Mouse (Mus musculus) brain, embryonic 18.5 days (tissue): ENCODE measurements around the gene Fam155a.
"Not testable (repeated sequence)": the region's sequence is repeated elsewhere in the genome, so short reads cannot be mapped to it uniquely, and the experiment has no call there.

Experiments used
- DNase-seq: peaks from one replicate; pipeline ENCODE4 v3.0.0-alpha.2; 2012; ENCODE audit warnings: low read depth, low spot score

The Fam155a gene

DNA sequence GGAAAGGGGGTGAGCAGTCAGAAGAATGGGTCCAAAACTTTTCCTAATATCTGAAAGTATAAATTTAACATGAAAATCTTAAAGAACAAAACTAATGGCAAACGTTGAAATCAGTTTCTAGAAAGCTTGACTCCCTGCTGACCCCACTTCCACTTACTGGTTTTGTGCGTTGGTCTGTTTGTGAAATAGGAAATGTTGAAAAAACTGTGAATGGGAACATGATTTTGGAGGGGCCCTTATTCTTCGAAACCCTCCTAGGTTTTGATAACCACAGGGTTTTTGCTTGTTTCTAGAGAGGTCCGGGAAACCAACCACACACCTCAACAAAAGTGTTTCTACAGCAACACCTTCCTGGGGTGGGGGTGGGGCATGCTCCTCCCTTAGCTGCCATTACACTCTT is 368.6 kb downstream of the Fam155a start:
- no peak for DNase-seq

DNA sequence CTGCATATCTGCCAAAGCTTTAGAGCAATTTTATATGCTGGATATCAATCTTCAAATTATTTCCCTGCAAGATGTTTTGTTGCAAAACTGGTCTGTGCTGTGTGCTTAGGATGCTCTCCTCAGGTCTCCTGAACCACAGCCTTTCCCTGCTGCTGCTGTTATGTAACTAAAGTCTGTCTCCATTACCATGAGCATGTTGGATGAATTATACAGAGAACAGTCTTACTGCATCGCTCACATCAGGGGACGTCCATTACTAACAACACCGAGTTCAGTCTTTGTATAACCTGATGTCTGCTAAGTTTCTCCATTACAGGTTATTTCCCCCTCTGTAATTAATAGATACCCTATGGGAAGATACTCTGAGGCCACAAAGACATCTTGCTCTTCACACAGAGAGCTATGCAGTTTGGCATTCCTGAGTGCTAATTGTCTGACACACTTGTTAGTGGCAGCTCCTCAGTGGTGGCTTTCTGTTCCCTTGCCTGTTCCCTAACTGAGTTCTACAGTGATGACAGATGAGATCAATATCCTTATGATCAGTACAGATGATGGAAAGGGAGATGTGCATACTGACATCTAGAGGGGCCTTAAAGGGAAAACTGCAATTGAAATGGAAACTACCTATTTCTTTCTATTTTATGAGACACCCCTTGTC is 372.2 kb downstream of the Fam155a start:
- no peak for DNase-seq

DNA sequence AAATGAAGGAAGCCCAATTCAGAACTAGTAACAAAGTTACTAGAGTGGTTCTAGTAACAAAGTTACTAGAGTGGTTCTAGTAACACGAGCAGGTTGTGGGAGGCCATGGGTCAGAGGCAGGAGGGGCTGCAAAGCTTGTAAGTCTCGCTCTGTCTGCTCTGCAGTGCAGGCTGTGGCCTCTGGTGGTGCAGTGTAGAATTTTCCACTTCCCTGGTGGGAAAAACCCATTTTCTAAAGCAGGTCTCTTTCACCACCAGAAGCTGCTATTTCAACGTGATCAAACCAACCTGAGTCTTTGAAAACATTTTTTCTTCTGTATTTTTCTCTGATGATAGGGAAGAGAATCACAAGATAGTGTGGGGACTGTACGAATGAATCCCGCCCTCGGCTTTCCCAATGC is 372.9 kb downstream of the Fam155a start:
- DNase-seq = no peak

GRCm38 (mm10) chr8:9394670-9395069 is 376.3 kb downstream of the Fam155a start:
- DNase-seq = no peak

- no peak for DNase-seq
Measured at GRCm38 (mm10) chr8:9393246-9393645, 377.7 kb downstream of the Fam155a start.

DNA sequence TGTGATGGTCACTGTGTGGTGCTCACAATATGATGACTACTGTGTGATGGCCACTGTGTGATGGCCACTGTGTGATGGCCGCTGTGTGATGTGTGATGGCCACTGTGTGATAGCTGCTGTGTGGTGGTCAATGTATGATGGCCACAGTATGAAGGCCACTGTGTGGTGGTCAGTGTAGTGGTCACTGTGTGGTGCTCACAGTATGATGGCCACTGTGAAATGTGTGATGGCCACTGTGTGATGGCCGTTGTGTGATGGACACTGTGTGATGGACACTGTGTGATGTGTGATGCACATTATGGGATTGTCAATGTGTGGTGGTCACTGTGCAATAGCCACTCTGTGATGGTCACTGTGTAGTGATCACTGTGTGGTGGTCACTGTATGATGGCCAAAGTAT is 380.7 kb downstream of the Fam155a start:
- DNase-seq = not testable (repeated sequence)

DNA sequence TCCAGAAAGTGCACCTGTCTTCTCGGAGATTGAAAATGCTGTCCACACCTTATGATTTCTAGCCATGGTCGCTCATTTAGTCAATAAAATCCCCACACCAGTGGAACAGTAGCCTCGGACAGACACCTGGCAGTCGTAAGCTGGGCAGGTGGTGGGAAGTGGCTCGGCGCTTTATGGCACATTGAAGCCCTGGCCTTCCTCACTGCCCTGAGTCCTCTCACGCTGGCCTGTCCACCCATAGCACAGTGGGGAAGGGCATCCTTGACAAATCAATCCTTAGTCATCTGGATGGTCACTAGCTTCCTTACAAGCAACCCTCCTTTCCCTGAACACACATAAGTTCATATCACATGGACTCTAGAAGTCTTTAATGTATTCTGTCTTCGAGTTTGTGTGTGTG is 401.8 kb downstream of the Fam155a start:
- no peak for DNase-seq

DNA sequence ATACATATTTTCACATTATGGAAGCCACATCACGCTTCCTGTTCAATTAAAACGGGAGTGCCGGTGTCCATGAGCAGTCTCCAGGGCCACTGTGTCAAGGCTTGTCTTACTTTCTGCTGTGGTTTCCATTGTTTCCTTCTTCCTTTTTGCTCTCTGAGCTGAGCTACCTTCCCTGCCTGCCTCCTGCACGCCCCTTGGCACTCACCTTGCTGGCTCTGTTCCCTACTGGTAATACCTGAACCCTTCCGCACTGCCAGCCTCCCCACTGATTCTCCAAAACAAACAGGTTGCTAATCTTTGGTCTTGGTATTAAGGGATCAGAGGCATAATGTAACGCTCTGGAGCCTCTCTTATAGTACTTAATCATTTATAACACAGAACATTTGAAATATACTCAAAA is 403.2 kb downstream of the Fam155a start:
- no peak for DNase-seq

DNA sequence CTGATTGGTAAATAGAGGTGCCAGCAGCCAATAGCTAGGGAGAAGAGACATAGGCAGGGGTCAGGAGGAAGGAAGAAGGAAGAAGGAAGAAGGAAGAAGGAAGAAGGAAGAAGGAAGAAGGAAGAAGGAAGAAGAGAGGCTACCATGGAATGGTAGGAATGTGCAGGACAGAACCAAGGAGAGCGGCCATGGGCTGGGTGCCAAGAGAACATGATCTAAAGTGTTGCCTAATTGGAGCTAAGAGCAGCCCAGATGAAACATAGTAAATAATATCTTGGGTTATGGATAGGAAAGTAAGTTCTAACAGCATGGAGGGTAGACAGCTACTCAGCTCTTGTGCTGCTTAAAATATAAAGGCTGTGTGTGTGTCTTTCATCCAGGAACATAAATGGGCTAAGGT is 405.6 kb downstream of the Fam155a start:
- DNase-seq = no peak

DNA sequence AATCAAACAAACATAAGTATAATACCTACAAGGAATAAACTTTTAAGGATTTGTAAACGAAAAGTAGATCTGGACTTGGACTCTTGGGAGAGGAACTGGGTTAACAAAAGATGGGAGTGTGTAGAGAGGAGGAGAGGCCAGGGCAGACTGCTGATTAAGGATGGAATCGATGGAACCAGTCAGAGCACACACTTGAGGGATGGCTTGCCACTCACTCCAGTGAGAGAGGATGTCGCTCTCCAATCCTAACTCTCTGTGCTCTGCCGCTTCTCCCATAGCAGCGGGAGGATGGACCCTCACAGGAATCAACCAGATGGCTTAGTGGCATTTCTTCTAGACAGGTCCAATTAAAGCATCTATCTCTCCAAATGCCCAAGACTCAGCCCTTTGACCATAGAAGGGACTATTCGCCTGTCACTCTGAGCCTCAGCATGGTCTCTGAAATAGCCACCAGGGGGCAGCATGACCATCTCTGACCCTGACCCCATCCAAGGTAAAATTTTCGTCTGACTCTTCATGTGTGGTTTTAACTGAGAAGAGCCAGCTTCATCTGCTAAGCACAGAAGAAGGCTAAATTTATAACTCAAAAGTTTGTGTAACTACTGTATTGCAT is 422.3 kb downstream of the Fam155a start:
- no peak for DNase-seq

DNA sequence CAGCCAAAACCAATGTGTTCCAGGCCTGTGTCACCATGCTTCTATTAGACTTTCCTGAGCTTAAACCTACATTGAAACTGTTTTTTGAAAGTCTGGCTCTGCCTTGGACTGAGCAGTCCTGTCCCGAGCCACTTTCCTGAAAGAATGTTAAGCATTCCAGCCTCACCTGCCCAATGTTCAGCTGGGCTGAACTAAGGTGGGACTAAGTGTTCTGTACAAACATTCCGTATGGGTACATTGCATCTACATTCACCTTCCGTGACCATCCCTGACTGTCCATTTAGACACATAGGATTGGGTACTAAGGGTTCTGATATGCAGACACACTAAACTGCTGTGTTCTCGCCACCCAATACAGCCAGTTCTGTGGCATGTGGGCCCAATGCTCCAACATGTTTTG is 423.8 kb downstream of the Fam155a start:
- no peak for DNase-seq

- no peak for DNase-seq
Measured at GRCm38 (mm10) chr8:9344136-9344535, 426.8 kb downstream of the Fam155a start.

- DNase-seq = no peak
Measured at GRCm38 (mm10) chr8:9342998-9343397, 428.0 kb downstream of the Fam155a start.

DNA sequence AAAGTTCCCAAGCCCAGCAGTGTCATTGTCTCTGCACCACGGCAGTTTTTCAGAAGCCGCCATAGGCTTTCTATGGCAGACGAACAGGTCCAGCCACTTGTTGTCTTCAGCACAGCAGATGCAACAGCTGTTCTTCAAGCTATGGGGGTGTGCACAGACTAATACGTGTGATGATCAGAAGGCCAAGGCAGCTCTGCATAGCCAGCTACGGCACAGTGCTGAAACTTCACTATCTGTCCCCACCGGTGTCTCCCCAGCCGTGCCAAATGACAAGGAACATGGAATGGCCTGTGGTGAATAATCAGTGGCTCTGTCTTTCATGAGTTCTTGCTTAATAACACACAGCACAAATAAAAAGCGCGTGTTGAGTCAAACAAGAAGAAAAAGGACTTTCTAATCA is 428.4 kb downstream of the Fam155a start:
- no peak for DNase-seq

- no peak for DNase-seq
Measured at GRCm38 (mm10) chr8:9337905-9338304, 433.1 kb downstream of the Fam155a start.

DNA sequence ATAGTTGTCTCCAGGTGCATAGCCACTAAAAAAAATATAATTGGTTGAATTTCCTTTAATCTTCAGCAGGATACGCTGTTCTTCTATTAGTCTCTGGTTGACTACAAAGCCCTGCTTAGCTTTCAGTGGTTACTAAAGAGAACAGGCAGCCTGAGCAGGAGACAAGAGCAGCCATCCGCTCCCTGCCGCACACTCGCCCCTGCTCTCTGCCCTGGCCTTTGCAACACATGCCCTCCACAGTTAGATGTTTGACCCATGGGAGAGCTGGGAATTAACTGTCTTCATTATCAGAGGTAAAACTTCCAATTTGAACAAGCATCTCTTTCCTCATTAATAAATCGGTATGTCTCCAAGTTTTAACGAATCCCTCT is 435.0 kb downstream of the Fam155a start:
- DNase-seq = no peak

DNA sequence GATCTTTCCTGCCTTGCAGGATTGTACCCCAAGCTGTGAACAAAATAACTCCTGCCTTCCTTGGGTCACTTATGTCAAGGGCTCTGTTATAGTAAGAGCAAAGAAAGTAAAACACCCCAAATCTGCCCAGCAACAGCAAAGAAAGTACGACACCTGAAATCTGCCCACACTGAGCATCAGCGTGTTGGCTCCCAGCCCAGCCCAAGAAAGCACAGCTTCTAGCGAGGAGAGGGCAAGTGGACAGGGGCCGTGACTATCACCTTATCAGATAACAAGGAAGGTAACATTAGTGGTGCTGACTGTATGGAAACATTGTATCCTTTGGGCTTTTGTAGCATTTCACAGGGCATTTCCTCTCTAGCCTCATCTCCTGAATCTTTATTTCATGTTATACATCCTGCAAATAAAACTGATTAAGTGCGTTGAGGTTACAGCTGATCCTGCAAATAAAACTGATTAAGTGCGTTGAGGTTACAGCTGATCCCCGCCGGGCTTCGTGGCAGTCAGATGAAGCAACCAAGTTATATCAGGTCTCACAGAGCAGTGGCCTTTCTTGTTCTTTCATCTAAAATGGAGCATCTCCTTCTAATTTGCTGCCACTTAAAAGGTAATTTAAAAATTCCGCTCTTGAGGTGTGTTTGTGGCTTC is 435.6 kb downstream of the Fam155a start:
- no peak for DNase-seq

GRCm38 (mm10) chr8:9332766-9333165 is 438.2 kb downstream of the Fam155a start:
- DNase-seq = no peak

- DNase-seq = no peak
Measured at GRCm38 (mm10) chr8:9309456-9309855, 461.5 kb downstream of the Fam155a start.

DNA sequence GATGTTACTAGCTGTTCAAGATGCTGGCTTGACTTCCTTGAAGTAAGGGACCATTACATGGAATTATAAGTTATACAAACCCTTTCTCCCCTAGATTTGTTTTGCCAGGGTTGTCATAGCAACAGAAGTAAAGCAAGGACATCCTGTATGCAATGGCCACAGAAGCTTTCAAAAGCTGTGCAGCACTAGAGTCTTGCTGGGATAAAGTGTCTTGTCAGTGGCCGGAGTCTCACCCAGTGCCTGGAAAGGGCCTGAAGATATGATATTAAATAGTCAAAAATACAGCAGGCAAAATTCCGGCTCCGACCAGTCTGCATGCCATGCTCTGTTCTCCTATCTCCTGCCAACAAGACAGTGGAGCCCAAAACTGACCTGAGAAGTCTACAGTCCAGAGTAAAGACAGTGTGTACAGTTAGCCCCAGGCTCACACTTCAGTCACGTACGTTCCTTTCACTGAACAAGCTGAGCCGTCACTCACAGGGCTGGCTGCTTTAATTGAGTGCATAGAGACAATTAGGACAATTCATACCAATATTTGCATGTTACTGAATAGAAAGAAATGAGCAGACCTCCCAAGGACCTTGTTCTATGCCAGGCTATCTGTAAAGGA is 467.3 kb downstream of the Fam155a start:
- no peak for DNase-seq

GRCm38 (mm10) chr8:9295046-9295445 is 475.9 kb downstream of the Fam155a start:
- no peak for DNase-seq

DNA sequence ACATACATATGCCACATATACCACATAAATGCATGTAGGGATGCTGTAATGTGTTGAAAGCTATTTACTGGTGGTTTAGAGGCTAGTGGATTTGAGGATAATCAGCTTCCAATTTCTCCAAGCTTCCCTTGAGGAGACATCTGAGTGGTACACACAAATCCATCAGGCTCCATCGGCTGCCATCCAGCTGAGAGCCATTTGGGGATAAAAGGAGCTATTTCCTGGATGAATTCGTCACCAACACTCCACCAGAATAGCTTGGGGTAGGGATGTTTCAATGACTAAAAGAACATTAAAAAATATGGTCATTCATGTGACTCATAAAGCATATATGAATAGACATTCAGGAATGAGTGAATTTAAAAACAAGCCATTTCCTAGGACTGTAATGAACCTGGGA is 478.4 kb downstream of the Fam155a start:
- no peak for DNase-seq
